Mouse (Mus musculus): Measurements from ENCODE around the gene Lrrc46. TPM values are rescaled to one million over a fixed set of nuclear protein-coding genes. Genes with fewer than 3 reads are reported as not detected.

Lrrc46 gene
- total RNA-seq, 2 experiments from 2014 or later: 0.51 to 0.52 TPM

GRCm38 (mm10) chr11:96997380-96997956 is 43.7 kb downstream of the Lrrc46 start:
- Histone ChIP-seq H3K27ac (peak overlapping the region; percentile 40; the same call in 1 of the 2 replicates), H3K4me3 (peak overlapping the region; percentile 43)
- no peak for TF ChIP-seq CTCF (IDR thresholded peaks at IDR 0.05)

GRCm38 (mm10) chr11:96996773-96997379 is 44.3 kb downstream of the Lrrc46 start:
- Histone ChIP-seq H3K4me3 (peak overlapping the region; percentile 43), H3K27ac (peak overlapping the region; percentile 40; the same call in 1 of the 2 replicates)
- intact Hi-C loops (cut with DNase I): no loop called here
- DNase-seq (ENCODE audit: extremely low spot score in 1 of 2, low spot score in 2 of 2): no peak
- TF ChIP-seq CTCF (IDR thresholded peaks at IDR 0.05): no peak

More at GRCm38 (mm10) chr11:96997380-96997956, 43.7 kb downstream of the Lrrc46 start:
- peak in 1 of 2 experiments; percentile 44 for DNase-seq (ENCODE audit: extremely low spot score in 1 of 2, low spot score in 2 of 2)
- intact Hi-C loops (cut with DNase I): no loop called here

- H3K27ac ChIP-seq: no peak overlapping the region
- intact Hi-C loops (cut with DNase I): no loop called here
- no peak for TF ChIP-seq CTCF (IDR thresholded peaks at IDR 0.05)
- H3K4me3 ChIP-seq: no peak overlapping the region
- no peak for DNase-seq (ENCODE audit: extremely low spot score in 1 of 2, low spot score in 2 of 2)
Measured at GRCm38 (mm10) chr11:96995836-96996772, 45.1 kb downstream of the Lrrc46 start.

- no peak for TF ChIP-seq CTCF (IDR thresholded peaks at IDR 0.05)
- Histone ChIP-seq H3K4me3 (no peak overlapping the region), H3K27ac (no peak overlapping the region)
- no peak for DNase-seq (ENCODE audit: extremely low spot score in 1 of 2, low spot score in 2 of 2)
- intact Hi-C loops (cut with DNase I): no loop called here
Measured at GRCm38 (mm10) chr11:96995031-96995430, 46.2 kb downstream of the Lrrc46 start.

GRCm38 (mm10) chr11:96992722-96993311 is 48.4 kb downstream of the Lrrc46 start:
- no peak for DNase-seq (ENCODE audit: extremely low spot score in 1 of 2, low spot score in 2 of 2)
- TF ChIP-seq CTCF (IDR thresholded peaks at IDR 0.05): no peak
- H3K27ac ChIP-seq: no peak overlapping the region
- no peak overlapping the region for H3K4me3 ChIP-seq
- intact Hi-C loops (cut with DNase I): no loop called here

GRCm38 (mm10) chr11:96991501-96991900 is 49.7 kb downstream of the Lrrc46 start:
- DNase-seq (ENCODE audit: extremely low spot score in 1 of 2, low spot score in 2 of 2): no peak
- TF ChIP-seq CTCF (IDR thresholded peaks at IDR 0.05): no peak

GRCm38 (mm10) chr11:96987873-96988655 is 53.1 kb downstream of the Lrrc46 start:
- Histone ChIP-seq H3K27ac (no peak overlapping the region), H3K4me3 (peak overlapping the region; percentile 28)
- TF ChIP-seq CTCF (IDR thresholded peaks at IDR 0.05): no peak; the same call in 1 of the 2 replicates
- intact Hi-C loops (cut with DNase I): no loop called here
- DNase-seq (ENCODE audit: extremely low spot score in 1 of 2, low spot score in 2 of 2): peak in 1 of 2 experiments; percentile 35

More at GRCm38 (mm10) chr11:96991501-96991900, 49.7 kb downstream of the Lrrc46 start:
- no peak overlapping the region for H3K27ac ChIP-seq
- H3K4me3 ChIP-seq: no peak overlapping the region
- intact Hi-C loops (cut with DNase I): no loop called here

GRCm38 (mm10) chr11:96986463-96986862 is 54.7 kb downstream of the Lrrc46 start:
- intact Hi-C loops (cut with DNase I): no loop called here
- TF ChIP-seq CTCF (IDR thresholded peaks at IDR 0.05): no peak
- no peak overlapping the region for H3K27ac ChIP-seq
- no peak overlapping the region for H3K4me3 ChIP-seq
- no peak for DNase-seq (ENCODE audit: extremely low spot score in 1 of 2, low spot score in 2 of 2)

- no peak overlapping the region for H3K27ac ChIP-seq
- TF ChIP-seq CTCF (IDR thresholded peaks at IDR 0.05): no peak
- no peak for DNase-seq (ENCODE audit: extremely low spot score in 1 of 2, low spot score in 2 of 2)
- no peak overlapping the region for H3K4me3 ChIP-seq
- intact Hi-C loops (cut with DNase I): loop anchor here (5.0 kb wide), 1 partner anchor 162 kb away; no protein-coding TSS in a partner anchor
Measured at GRCm38 (mm10) chr11:96984903-96985302, 56.3 kb downstream of the Lrrc46 start.

Small RNAs within 50 kb of the gene (microRNA-seq; reads per million reads assigned to microRNA genes)
- gene Mir8103: 0.72 to 1.2 reads per million in 2 experiments

Other genes starting within 250 kb of the Lrrc46 start
- gene Nfe2l1, start 211.4 kb downstream of the Lrrc46 start, total RNA-seq (2021): 100 to 1,000 TPM; 281 to 290 TPM
- gene Copz2, start 191.5 kb downstream of the Lrrc46 start, total RNA-seq (2021): 1 to 10 TPM; 4.8 to 5.0 TPM
- gene Cdk5rap3, start 124.9 kb downstream of the Lrrc46 start, total RNA-seq (2021): 10 to 100 TPM; 28.6 to 30.0 TPM
- not detected for gene Prr15l, start 113.3 kb downstream of the Lrrc46 start, total RNA-seq (2021)
- 10 to 100 TPM; 40.0 to 40.2 TPM for gene Pnpo, start 97.4 kb downstream of the Lrrc46 start, total RNA-seq (2021)
- gene Sp2, start 58.4 kb downstream of the Lrrc46 start, total RNA-seq (2021): 10 to 100 TPM; 12.6 to 15.2 TPM
- gene Sp6, start 28.0 kb downstream of the Lrrc46 start, total RNA-seq (2021): 1 to 10 TPM in 1 of 2 experiments, under 1 TPM in 1; 0.91 to 1.8 TPM
- 1 to 10 TPM; 2.8 to 3.4 TPM for gene Scrn2, start 11.5 kb downstream of the Lrrc46 start, total RNA-seq (2021)
- 10 to 100 TPM; 66.5 to 67.0 TPM for gene Mrpl10, start 153 bp upstream of the Lrrc46 start, total RNA-seq (2021)
- 10 to 100 TPM; 14.0 to 15.2 TPM for gene Osbpl7, start 9.2 kb upstream of the Lrrc46 start, total RNA-seq (2021)
- under 1 TPM; 0.32 to 0.40 TPM for gene Tbx21, start 73.9 kb upstream of the Lrrc46 start, total RNA-seq (2021)
- gene Tbkbp1, start 110.1 kb upstream of the Lrrc46 start, total RNA-seq (2021): 10 to 100 TPM; 52.7 to 56.8 TPM
- gene Kpnb1, start 146.5 kb upstream of the Lrrc46 start, total RNA-seq (2021): 100 to 1,000 TPM; 108 to 120 TPM
- 100 to 1,000 TPM; 142 to 143 TPM for gene Npepps, start 239.2 kb upstream of the Lrrc46 start, total RNA-seq (2021)